Mouse (Mus musculus): ENCODE measurements around the gene Arhgap23. TPM values are rescaled to one million over a fixed set of nuclear protein-coding genes. Genes with fewer than 3 reads are reported as not detected.

The Arhgap23 gene
- polyA plus RNA-seq, 1 experiment, result 27.7 TPM

DNA sequence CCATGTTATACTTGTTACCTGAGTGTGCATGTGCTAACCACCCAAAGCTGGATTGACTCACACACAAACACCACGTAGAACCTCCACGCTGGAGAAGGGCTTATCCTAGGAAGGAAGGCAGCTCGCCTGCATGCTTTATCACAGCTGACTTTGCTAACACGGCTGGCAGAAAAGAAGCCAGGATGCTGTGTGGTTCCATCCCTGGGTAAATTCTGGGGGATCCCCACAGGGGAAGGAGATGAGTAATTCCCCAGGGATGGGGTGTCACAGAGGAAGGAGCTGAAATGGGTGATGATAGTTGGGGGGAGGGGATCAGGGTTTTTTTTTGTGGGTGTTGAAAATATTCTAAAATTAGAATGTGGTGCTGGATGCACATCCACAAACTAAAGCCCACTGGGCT is 90.5 kb downstream of the Arhgap23 start:
- no peak overlapping the region for H3K4me3 ChIP-seq (ENCODE audit: control insufficient read depth, low read depth, low read length)
- H3K4me1 ChIP-seq (ENCODE audit: control insufficient read depth, insufficient read depth, low read length), result peaks cover 6% of the 10 kb centered on the region
- no peaks in the 10 kb centered on the region for H3K27me3 ChIP-seq (ENCODE audit: control insufficient read depth, insufficient read depth, low read length)
- TF ChIP-seq CTCF (IDR thresholded peaks at IDR 0.05; ENCODE audit: control insufficient read depth, insufficient read depth, insufficient replicate concordance, low read depth, low read length), result no peak
- H3K27ac ChIP-seq (ENCODE audit: control insufficient read depth, insufficient read depth, low read depth, low read length), result no peak overlapping the region
- no peaks in the 10 kb centered on the region for H3K36me3 ChIP-seq (ENCODE audit: control insufficient read depth, insufficient read depth, low read length)

DNA sequence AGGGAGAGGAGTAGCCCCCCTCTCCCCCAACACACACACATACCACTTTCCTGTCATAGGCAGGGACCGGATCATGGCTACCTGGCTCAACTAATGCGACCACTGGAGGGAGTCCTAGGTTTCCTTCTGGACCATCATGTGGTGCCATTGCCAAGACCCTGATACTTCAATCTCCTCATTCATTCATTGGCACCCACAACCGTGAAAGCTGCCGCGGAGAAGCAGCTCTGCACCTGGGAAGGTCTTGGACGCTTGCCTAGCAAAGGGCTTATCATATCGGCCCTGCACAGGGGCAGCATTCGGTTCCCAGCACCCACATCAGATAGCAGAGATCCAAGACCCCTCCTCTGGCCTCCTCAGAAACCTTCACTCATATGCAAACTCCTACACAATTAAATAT is 91.0 kb downstream of the Arhgap23 start:
- Histone ChIP-seq H3K27me3 (ENCODE audit: control insufficient read depth, insufficient read depth, low read length) (no peaks in the 10 kb centered on the region), H3K4me1 (ENCODE audit: control insufficient read depth, insufficient read depth, low read length) (peaks cover 5% of the 10 kb centered on the region), H3K27ac (ENCODE audit: control insufficient read depth, insufficient read depth, low read depth, low read length) (no peak overlapping the region), H3K36me3 (ENCODE audit: control insufficient read depth, insufficient read depth, low read length) (no peaks in the 10 kb centered on the region), H3K4me3 (ENCODE audit: control insufficient read depth, low read depth, low read length) (no peak overlapping the region)
- no peak for TF ChIP-seq CTCF (IDR thresholded peaks at IDR 0.05; ENCODE audit: control insufficient read depth, insufficient read depth, insufficient replicate concordance, low read depth, low read length)
- no peak for TF ChIP-seq POLR2A (IDR thresholded peaks at IDR 0.05; ENCODE audit: control insufficient read depth, low read depth, low read length)

DNA sequence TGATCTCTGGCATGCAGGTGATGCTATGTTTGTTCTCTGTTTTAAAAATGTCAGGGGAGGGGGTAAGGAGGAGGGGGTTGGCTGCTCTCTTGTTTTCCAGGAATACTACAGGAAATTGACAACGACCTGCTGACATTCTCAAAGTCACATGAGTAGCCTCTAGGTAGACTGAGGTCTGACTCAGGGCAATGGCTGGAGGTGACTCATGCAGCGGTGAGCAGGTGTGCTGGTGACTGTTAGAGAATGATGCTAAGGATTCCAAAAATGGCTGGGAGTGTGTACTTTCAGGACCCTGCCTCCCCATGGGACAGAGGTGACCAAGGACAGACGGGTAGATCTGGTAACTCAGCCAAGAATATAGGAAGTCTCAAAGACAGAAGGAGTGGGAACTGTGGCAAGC is 92.9 kb downstream of the Arhgap23 start:
- no peak overlapping the region for H3K27ac ChIP-seq (ENCODE audit: control insufficient read depth, insufficient read depth, low read depth, low read length)
- no peak overlapping the region for H3K4me3 ChIP-seq (ENCODE audit: control insufficient read depth, low read depth, low read length)
- no peaks in the 10 kb centered on the region for H3K27me3 ChIP-seq (ENCODE audit: control insufficient read depth, insufficient read depth, low read length)
- H3K4me1 ChIP-seq (ENCODE audit: control insufficient read depth, insufficient read depth, low read length), result peaks cover 16% of the 10 kb centered on the region
- TF ChIP-seq CTCF (IDR thresholded peaks at IDR 0.05; ENCODE audit: control insufficient read depth, insufficient read depth, insufficient replicate concordance, low read depth, low read length) (no peak), POLR2A (IDR thresholded peaks at IDR 0.05; ENCODE audit: control insufficient read depth, low read depth, low read length) (no peak)
- H3K36me3 ChIP-seq (ENCODE audit: control insufficient read depth, insufficient read depth, low read length), result no peaks in the 10 kb centered on the region

DNA sequence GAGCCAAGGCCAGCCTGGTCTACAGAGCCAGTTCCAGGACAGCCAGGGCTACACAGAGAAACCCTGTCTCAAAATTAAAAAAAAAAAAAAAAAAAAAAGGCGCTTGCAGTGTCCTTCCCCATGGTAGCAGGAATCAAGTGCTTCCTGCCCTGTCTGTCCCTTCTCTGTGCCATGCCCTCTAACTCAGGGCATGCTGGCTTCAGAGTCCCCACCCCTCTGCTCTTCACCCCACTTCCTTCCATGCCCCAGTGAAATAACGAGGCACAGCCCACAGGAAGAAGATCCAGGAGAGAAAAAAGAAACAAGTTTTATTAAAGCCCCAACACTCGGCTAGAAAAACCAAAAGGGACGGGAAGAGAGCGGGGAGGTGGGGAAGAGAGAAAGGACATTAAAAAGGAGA is 93.7 kb downstream of the Arhgap23 start:
- no peak overlapping the region for H3K4me3 ChIP-seq (ENCODE audit: control insufficient read depth, low read depth, low read length)
- no peaks in the 10 kb centered on the region for H3K27me3 ChIP-seq (ENCODE audit: control insufficient read depth, insufficient read depth, low read length)
- TF ChIP-seq POLR2A (IDR thresholded peaks at IDR 0.05; ENCODE audit: control insufficient read depth, low read depth, low read length) (no peak), CTCF (IDR thresholded peaks at IDR 0.05; ENCODE audit: control insufficient read depth, insufficient read depth, insufficient replicate concordance, low read depth, low read length) (no peak)
- H3K4me1 ChIP-seq (ENCODE audit: control insufficient read depth, insufficient read depth, low read length), result peaks cover 16% of the 10 kb centered on the region
- no peak overlapping the region for H3K27ac ChIP-seq (ENCODE audit: control insufficient read depth, insufficient read depth, low read depth, low read length)
- H3K36me3 ChIP-seq (ENCODE audit: control insufficient read depth, insufficient read depth, low read length), result no peaks in the 10 kb centered on the region

DNA sequence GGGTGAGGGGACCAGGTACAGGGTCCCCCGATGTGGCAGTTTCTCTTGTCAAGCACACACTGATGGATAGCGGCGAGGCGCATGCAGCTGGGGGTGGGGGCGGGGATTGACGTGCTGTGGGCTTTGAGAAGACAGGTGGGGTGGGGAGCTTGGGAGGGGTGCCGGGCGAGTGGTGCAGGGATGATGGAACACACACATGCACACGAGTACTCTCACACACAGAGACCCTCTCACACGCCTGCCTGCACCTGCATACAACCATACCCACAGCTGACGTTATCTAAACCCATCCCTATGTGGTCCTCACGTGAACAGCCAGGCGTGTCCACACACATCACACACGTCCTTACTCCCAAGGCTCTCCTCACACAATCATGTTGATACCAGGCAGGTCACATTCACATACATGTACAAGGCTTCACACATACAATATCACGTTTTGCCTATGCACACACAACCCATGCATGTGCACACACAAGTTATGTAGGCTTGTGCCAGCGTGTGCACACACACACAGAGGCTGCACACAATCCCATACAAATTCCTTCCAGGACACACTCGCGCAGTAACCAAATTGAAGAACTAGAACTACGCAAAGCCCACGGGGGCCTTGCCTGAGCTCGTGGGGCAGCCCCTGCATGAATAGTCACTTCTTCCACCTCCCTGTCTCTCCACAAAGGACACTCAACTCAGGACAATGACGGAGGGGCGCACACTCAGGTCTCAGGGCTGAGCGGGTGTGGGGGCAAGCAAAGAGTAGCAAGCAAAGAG is 94.6 kb downstream of the Arhgap23 start:
- no peak overlapping the region for H3K27ac ChIP-seq (ENCODE audit: control insufficient read depth, insufficient read depth, low read depth, low read length)
- TF ChIP-seq POLR2A (IDR thresholded peaks at IDR 0.05; ENCODE audit: control insufficient read depth, low read depth, low read length) (no peak), CTCF (IDR thresholded peaks at IDR 0.05; ENCODE audit: control insufficient read depth, insufficient read depth, insufficient replicate concordance, low read depth, low read length) (no peak)
- no peak overlapping the region for H3K4me3 ChIP-seq (ENCODE audit: control insufficient read depth, low read depth, low read length)

DNA sequence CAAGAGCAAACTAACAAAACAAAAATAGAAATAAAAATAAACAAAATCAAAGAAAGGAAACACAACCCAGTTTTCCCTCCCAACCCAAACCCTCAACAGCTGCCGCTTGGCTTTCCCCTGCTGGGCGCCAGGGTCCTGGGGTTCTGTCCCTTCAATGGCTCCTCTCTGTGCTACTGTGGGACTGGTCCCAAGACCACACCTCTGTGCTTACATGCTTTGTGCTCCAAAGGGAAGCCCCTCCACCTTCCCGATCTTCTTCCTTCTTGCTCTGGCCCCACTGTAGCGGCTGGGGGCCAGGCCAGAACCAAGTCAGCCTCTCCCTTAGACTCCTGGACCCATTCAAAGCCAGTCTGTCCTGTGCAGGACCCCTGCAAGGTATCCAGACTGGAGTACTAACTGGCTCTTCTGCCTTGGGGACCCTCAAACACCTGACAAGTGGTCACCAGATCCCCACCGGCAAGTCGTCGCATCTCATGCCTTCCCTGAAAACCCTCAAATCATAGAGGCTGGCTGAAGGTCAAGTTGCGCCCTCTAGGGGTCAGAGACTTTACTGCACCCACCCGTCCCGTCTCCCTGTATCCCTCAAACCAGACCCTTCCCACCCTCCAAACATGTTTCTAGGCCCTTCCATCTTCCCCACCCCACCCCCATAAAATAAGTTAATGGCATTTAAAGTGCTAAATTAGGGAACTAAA is 95.8 kb downstream of the Arhgap23 start:
- TF ChIP-seq POLR2A (IDR thresholded peaks at IDR 0.05; ENCODE audit: control insufficient read depth, low read depth, low read length), result no peak
- TF ChIP-seq CTCF (IDR thresholded peaks at IDR 0.05; ENCODE audit: control insufficient read depth, insufficient read depth, insufficient replicate concordance, low read depth, low read length), result peak; percentile 96
- no peaks in the 10 kb centered on the region for H3K36me3 ChIP-seq (ENCODE audit: control insufficient read depth, insufficient read depth, low read length)
- no peak overlapping the region for H3K27ac ChIP-seq (ENCODE audit: control insufficient read depth, insufficient read depth, low read depth, low read length)
- H3K4me1 ChIP-seq (ENCODE audit: control insufficient read depth, insufficient read depth, low read length), result peaks cover 16% of the 10 kb centered on the region
- H3K4me3 ChIP-seq (ENCODE audit: control insufficient read depth, low read depth, low read length), result peak overlapping the region; percentile 73; the same call in 1 of the 2 replicates
- H3K27me3 ChIP-seq (ENCODE audit: control insufficient read depth, insufficient read depth, low read length), result no peaks in the 10 kb centered on the region

More for the DNA sequence above, 94.6 kb downstream of the Arhgap23 start:
- Histone ChIP-seq H3K4me1 (ENCODE audit: control insufficient read depth, insufficient read depth, low read length) (peaks cover 16% of the 10 kb centered on the region), H3K27me3 (ENCODE audit: control insufficient read depth, insufficient read depth, low read length) (no peaks in the 10 kb centered on the region), H3K36me3 (ENCODE audit: control insufficient read depth, insufficient read depth, low read length) (no peaks in the 10 kb centered on the region)

DNA sequence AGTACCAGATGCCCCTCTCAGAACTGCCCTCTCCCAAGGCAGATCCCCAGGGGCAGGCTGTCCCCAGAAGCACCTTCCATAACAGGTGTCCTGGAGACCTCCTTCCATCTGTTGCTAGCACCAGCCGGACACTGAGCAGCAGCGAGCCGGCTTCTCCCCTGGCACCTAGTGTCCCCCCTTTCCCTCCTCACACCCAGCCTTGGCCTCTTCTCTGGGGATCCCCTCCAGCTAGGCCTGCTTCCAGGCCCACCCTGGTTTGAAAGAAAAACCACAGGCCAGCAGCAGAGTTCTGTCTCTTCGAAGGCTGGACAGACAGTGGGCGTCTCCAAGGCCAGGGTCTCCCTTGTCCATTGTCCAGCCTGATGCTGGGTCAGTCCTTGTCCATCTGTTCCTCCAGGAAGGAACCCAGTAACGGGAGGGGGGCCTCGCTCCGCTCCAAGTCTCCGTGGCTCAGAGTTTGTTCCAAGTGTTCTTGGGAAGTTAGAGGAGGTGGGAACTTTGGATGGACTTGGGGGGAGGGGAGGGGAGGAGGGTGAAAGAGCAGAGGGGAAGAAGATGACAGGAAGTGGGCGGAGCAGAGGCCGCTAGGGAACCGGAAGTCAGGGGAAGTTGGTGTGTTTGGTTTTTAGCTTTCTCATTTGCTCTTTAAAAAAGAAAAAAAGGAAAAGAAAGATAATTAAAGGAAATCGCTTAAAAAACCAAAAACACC is 96.5 kb downstream of the Arhgap23 start:
- H3K27ac ChIP-seq (ENCODE audit: control insufficient read depth, insufficient read depth, low read depth, low read length), result peak overlapping the region; percentile 51
- peaks cover 16% of the 10 kb centered on the region for H3K4me1 ChIP-seq (ENCODE audit: control insufficient read depth, insufficient read depth, low read length)
- peak overlapping the region; percentile 73 for H3K4me3 ChIP-seq (ENCODE audit: control insufficient read depth, low read depth, low read length)
- TF ChIP-seq POLR2A (IDR thresholded peaks at IDR 0.05; ENCODE audit: control insufficient read depth, low read depth, low read length), result no peak
- TF ChIP-seq CTCF (IDR thresholded peaks at IDR 0.05; ENCODE audit: control insufficient read depth, insufficient read depth, insufficient replicate concordance, low read depth, low read length), result no peak
- H3K27me3 ChIP-seq (ENCODE audit: control insufficient read depth, insufficient read depth, low read length), result no peaks in the 10 kb centered on the region
- no peaks in the 10 kb centered on the region for H3K36me3 ChIP-seq (ENCODE audit: control insufficient read depth, insufficient read depth, low read length)
